Mouse (Mus musculus): ENCODE data around the gene Tasp1. TPM values are rescaled to one million over a fixed set of nuclear protein-coding genes. Genes with fewer than 3 reads are reported as not detected.

The Tasp1 gene
- polyA plus RNA-seq (2015; fragmentation: Nextera tagmentation; extraction: Ambion mirVana): 8.8 and 10.1 TPM in 2 replicates

DNA sequence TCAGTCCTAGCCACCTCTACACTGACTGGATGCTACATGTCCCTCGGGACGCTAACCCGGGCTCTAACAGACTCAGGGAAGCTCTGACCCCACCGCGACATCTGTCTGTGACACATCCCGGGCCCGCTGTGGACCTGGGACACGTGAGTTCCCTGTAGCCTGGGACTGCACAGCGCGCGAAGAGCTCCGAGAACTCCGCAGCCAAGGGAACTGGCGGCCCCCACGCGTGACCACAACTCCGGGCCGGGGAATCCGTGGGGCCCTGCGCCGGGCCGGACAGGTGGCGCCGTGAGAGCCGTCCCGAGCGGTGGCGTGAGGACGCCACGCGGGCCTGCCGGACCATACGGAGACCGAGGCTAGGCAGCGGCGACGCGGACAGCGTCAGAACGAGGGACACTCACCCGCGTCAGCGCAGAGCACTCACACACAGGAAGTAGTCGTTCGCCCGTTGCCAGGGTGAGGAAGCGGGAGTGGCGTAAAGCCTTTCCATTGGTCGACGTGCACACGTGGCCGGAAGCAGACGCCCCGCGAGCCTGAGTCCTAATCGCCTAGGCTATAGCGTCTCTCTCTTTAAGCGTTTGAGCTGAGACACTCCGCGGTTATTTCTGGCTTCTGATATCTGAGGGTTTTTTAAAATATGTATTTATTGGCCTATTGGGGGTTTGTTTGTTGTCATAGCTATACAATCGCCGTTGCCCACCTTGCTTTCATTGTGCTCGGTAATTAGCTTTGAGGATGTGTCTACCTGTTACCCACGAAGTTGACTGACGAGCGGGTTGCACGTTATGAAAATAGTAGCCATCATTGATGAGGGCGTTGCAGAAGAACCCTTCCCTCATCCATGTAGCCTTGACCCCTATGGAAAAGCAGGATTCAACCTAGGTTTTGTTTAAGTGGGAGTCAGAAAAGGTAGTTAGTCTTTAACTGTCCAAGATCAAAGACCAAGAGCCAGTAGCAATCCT lies at the start of gene Tasp1:
TSS of gene Tasp1 (minus strand) at position 453 of the 962 bp plus-strand sequence.
- peak within 1 kb of the TSS; percentile 95 for H3K4me2 ChIP-seq (ENCODE audit: low read depth, low read length)
- no peaks in the 10 kb centered on the region for H3K27me3 ChIP-seq (ENCODE audit: insufficient read depth, low read length)
- peaks cover 17% of the 10 kb centered on the region for H3K4me1 ChIP-seq (ENCODE audit: insufficient read depth)
- peak; percentile 94 for DNase-seq
- H3K36me3 ChIP-seq (replicated peaks; ENCODE audit: insufficient read depth, low read length): no peaks in the 10 kb centered on the region
- H3K4me3 ChIP-seq (ENCODE audit: low read depth, low read length): peak within 1 kb of the TSS; percentile 79
- H3K9ac ChIP-seq (replicated peaks): peak within 1 kb of the TSS; percentile 84
- 2% methylated on average over 68 of the region's 68 CpGs for WGBS (ENCODE audit: insufficient replicate concordance)
- ATAC-seq: peak; percentile 100
- TF ChIP-seq EP300 (IDR thresholded peaks at IDR 0.05; ENCODE audit: low read depth) (no peak), CTCF (IDR thresholded peaks at IDR 0.05; ENCODE audit: low read depth) (no peak)
- H3K9me3 ChIP-seq (ENCODE audit: low read length): peaks cover 3% of the 10 kb centered on the region; the same call in 1 of the 2 replicates
- peak within 1 kb of the TSS; percentile 98 for H3K27ac ChIP-seq (ENCODE audit: low read depth)

- H3K4me2 ChIP-seq (ENCODE audit: low read depth, low read length): no peak overlapping the region
- TF ChIP-seq EP300 (IDR thresholded peaks at IDR 0.05; ENCODE audit: low read depth) (no peak), CTCF (IDR thresholded peaks at IDR 0.05; ENCODE audit: low read depth) (no peak)
- no peak overlapping the region for H3K4me3 ChIP-seq (ENCODE audit: low read depth, low read length)
- 75% methylated on average over 8 of the region's 8 CpGs for WGBS (ENCODE audit: insufficient replicate concordance)
- H3K36me3 ChIP-seq (replicated peaks; ENCODE audit: insufficient read depth, low read length): no peaks in the 10 kb centered on the region
- no peak overlapping the region for H3K27ac ChIP-seq (ENCODE audit: low read depth)
- no peaks in the 10 kb centered on the region for H3K4me1 ChIP-seq (ENCODE audit: insufficient read depth)
- no peaks in the 10 kb centered on the region for H3K27me3 ChIP-seq (ENCODE audit: insufficient read depth, low read length)
- no peak for DNase-seq
- H3K9me3 ChIP-seq (ENCODE audit: low read length): no peaks in the 10 kb centered on the region
- no peak overlapping the region for H3K9ac ChIP-seq (replicated peaks)
- ATAC-seq: no peak
Measured at GRCm38 (mm10) chr2:140113851-140114250, 47.2 kb upstream of the Tasp1 start.

- Histone ChIP-seq H3K4me3 (ENCODE audit: low read depth, low read length) (no peak overlapping the region), H3K27ac (ENCODE audit: low read depth) (no peak overlapping the region), H3K9ac (replicated peaks) (no peak overlapping the region), H3K9me3 (ENCODE audit: low read length) (no peaks in the 10 kb centered on the region), H3K4me1 (ENCODE audit: insufficient read depth) (no peaks in the 10 kb centered on the region), H3K36me3 (replicated peaks; ENCODE audit: insufficient read depth, low read length) (no peaks in the 10 kb centered on the region), H3K4me2 (ENCODE audit: low read depth, low read length) (no peak overlapping the region), H3K27me3 (ENCODE audit: insufficient read depth, low read length) (no peaks in the 10 kb centered on the region)
- no peak for TF ChIP-seq EP300 (IDR thresholded peaks at IDR 0.05; ENCODE audit: low read depth)
- TF ChIP-seq CTCF (IDR thresholded peaks at IDR 0.05; ENCODE audit: low read depth): no peak
- no peak for DNase-seq
- WGBS (ENCODE audit: insufficient replicate concordance): 24% methylated on average over 1 of the region's 1 CpGs
- no peak for ATAC-seq
Measured at GRCm38 (mm10) chr2:140108945-140109344, 42.3 kb upstream of the Tasp1 start.

DNA sequence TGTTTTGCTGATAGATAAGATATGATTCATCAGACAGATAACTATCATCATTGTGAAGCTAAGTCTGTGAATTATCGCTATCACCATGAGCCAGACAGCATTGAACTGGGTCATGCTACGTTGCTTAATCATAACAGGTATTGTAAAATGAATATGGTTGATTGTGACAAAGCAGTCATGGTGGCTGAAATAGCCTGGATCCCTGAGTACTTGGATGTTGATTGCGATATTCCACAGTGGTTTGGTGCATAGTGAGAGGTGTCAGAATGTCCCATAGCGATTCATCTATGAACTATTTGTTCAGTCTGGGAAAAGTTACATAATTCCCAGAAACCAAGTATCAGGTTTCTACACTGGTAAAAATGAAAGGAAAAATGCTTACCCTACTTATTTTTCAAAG lies 41.0 kb upstream of the Tasp1 start:
- H3K27me3 ChIP-seq (ENCODE audit: insufficient read depth, low read length): no peaks in the 10 kb centered on the region
- no peak for DNase-seq
- no peaks in the 10 kb centered on the region for H3K9me3 ChIP-seq (ENCODE audit: low read length)
- H3K4me2 ChIP-seq (ENCODE audit: low read depth, low read length): no peak overlapping the region
- H3K9ac ChIP-seq (replicated peaks): no peak overlapping the region
- TF ChIP-seq EP300 (IDR thresholded peaks at IDR 0.05; ENCODE audit: low read depth) (no peak), CTCF (IDR thresholded peaks at IDR 0.05; ENCODE audit: low read depth) (no peak)
- no peak overlapping the region for H3K27ac ChIP-seq (ENCODE audit: low read depth)
- 77% methylated on average over 4 of the region's 4 CpGs for WGBS (ENCODE audit: insufficient replicate concordance)
- no peak for ATAC-seq
- no peaks in the 10 kb centered on the region for H3K36me3 ChIP-seq (replicated peaks; ENCODE audit: insufficient read depth, low read length)
- no peak overlapping the region for H3K4me3 ChIP-seq (ENCODE audit: low read depth, low read length)
- no peaks in the 10 kb centered on the region for H3K4me1 ChIP-seq (ENCODE audit: insufficient read depth)

DNA sequence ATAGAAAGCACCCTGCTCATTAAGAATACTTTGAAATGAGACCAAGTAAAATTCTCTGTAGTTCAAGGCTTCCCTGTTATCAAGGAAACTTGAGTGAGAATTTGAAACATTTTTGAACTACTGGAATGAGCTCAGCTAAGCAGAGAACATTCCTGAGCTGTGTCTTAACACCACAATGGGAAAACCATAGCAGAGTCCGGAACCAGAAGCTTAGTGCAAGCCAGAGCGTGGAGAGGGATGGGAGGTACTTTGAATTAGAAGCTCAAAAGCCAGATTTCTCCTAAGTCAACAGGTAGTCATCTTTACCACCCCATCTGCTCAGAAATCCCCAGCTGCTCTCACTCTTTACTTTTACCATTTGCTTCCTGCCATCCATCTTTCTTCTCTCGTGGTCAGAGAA lies 38.3 kb upstream of the Tasp1 start:
- Histone ChIP-seq H3K36me3 (replicated peaks; ENCODE audit: insufficient read depth, low read length) (no peaks in the 10 kb centered on the region), H3K9ac (replicated peaks) (no peak overlapping the region), H3K4me1 (ENCODE audit: insufficient read depth) (no peaks in the 10 kb centered on the region), H3K4me3 (ENCODE audit: low read depth, low read length) (no peak overlapping the region), H3K27me3 (ENCODE audit: insufficient read depth, low read length) (no peaks in the 10 kb centered on the region), H3K9me3 (ENCODE audit: low read length) (no peaks in the 10 kb centered on the region), H3K4me2 (ENCODE audit: low read depth, low read length) (no peak overlapping the region), H3K27ac (ENCODE audit: low read depth) (no peak overlapping the region)
- ATAC-seq (no peak), DNase-seq (no peak)
- 47% methylated on average over 3 of the region's 3 CpGs for WGBS (ENCODE audit: insufficient replicate concordance)
- TF ChIP-seq EP300 (IDR thresholded peaks at IDR 0.05; ENCODE audit: low read depth) (no peak), CTCF (IDR thresholded peaks at IDR 0.05; ENCODE audit: low read depth) (no peak)

DNA sequence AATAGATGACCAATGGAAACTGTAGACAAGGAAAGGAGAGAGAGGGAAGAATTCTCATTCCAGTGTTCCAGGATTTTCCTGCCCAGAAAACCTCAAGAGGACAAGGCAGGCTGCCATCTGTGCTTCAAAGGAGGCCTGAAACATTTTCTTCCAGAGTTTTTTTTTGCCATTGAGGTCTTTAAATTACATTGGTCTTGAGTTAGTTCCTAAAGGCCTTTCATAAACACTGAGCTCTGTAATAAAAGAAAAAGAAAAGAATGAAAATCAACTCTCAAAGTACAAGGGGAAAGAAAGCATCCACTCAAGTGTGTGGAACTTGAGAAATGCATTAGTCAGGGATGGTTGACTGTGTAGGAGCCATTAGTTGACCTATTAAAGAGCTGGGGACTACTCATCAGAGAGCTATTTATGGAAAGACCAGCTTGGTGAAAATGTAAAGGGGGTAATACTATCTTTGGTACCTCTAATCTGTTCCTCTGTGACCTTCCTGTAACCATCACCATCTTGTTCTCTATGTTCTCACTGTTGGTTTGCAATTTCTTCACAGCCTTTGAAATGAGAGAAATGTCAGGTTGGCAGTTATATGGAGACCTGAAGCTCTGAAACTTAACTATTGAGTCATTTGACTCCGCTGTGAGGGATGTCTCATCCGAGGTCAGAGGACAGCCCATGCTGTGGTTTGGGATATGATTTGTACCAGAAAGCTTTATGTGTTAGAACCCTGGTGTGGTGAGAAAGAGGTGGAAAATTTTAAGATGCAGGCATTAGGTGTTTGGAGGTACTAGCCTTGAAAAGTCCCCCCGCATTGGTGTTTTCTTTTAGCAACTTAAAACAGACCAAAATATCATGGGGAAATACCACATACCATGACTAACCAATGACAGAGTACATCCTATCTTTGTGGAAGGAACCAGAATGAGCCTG lies 34.2 kb upstream of the Tasp1 start:
- WGBS (ENCODE audit: insufficient replicate concordance): 78% methylated on average over 3 of the region's 3 CpGs
- H3K27me3 ChIP-seq (ENCODE audit: insufficient read depth, low read length): no peaks in the 10 kb centered on the region
- TF ChIP-seq CTCF (IDR thresholded peaks at IDR 0.05; ENCODE audit: low read depth) (no peak), EP300 (IDR thresholded peaks at IDR 0.05; ENCODE audit: low read depth) (no peak)
- no peak overlapping the region for H3K27ac ChIP-seq (ENCODE audit: low read depth)
- no peaks in the 10 kb centered on the region for H3K36me3 ChIP-seq (replicated peaks; ENCODE audit: insufficient read depth, low read length)
- no peaks in the 10 kb centered on the region; the same call in 1 of the 2 replicates for H3K4me1 ChIP-seq (ENCODE audit: insufficient read depth)
- H3K4me3 ChIP-seq (ENCODE audit: low read depth, low read length): no peak overlapping the region
- ATAC-seq (no peak), DNase-seq (no peak)
- no peaks in the 10 kb centered on the region for H3K9me3 ChIP-seq (ENCODE audit: low read length)
- H3K4me2 ChIP-seq (ENCODE audit: low read depth, low read length): no peak overlapping the region
- no peak overlapping the region for H3K9ac ChIP-seq (replicated peaks)

Data from liver, postnatal 0 days (tissue).